Mouse (Mus musculus): ENCODE results near the gene Ttc32.
A peak's percentile ranks its signal among the peaks of the same experiment; 100 is the strongest.

Gene Ttc32

GRCm38 (mm10) chr12:9046674-9047073 lies 16.9 kb downstream of the Ttc32 start:
- DNase-seq (ENCODE audit: low read depth): no peak

- DNase-seq (ENCODE audit: low read depth): no peak
Measured at GRCm38 (mm10) chr12:9048090-9048489, 18.3 kb downstream of the Ttc32 start.

- DNase-seq (ENCODE audit: low read depth): no peak
Measured at GRCm38 (mm10) chr12:9050824-9051223, 21.0 kb downstream of the Ttc32 start.

GRCm38 (mm10) chr12:9052075-9052829 lies 22.5 kb downstream of the Ttc32 start:
- peak; percentile 78 for DNase-seq (ENCODE audit: low read depth)

GRCm38 (mm10) chr12:9053345-9053744 lies 23.5 kb downstream of the Ttc32 start:
- no peak for DNase-seq (ENCODE audit: low read depth)

GRCm38 (mm10) chr12:9054012-9054411 lies 24.2 kb downstream of the Ttc32 start:
- DNase-seq (ENCODE audit: low read depth): no peak

GRCm38 (mm10) chr12:9055269-9055668 lies 25.5 kb downstream of the Ttc32 start:
- DNase-seq (ENCODE audit: low read depth): no peak

- no peak for DNase-seq (ENCODE audit: low read depth)
Measured at GRCm38 (mm10) chr12:9059502-9059901, 29.7 kb downstream of the Ttc32 start.

- no peak for DNase-seq (ENCODE audit: low read depth)
Measured at GRCm38 (mm10) chr12:9059965-9060364, 30.2 kb downstream of the Ttc32 start.

- DNase-seq (ENCODE audit: low read depth): no peak
Measured at GRCm38 (mm10) chr12:9063611-9064010, 33.8 kb downstream of the Ttc32 start.

- DNase-seq (ENCODE audit: low read depth): no peak
Measured at GRCm38 (mm10) chr12:9071058-9071457, 41.3 kb downstream of the Ttc32 start.

- DNase-seq (ENCODE audit: low read depth): no peak
Measured at GRCm38 (mm10) chr12:9071493-9071892, 41.7 kb downstream of the Ttc32 start.

GRCm38 (mm10) chr12:9077554-9078125 lies 47.8 kb downstream of the Ttc32 start:
- no peak for DNase-seq (ENCODE audit: low read depth)

- DNase-seq (ENCODE audit: low read depth): no peak
Measured at GRCm38 (mm10) chr12:9090226-9090625, 60.4 kb downstream of the Ttc32 start.
